Mouse (Mus musculus): ENCODE data around the gene Atp8a2. TPM values are rescaled to one million over a fixed set of nuclear protein-coding genes. Genes with fewer than 3 reads are reported as not detected.
A peak's percentile ranks its signal among the peaks of the same experiment; 100 is the strongest.
"Not testable (repeated sequence)": the region's sequence is repeated elsewhere in the genome, so short reads cannot be mapped to it uniquely, and the experiment has no call there.

Gene Atp8a2
- total RNA-seq, 2 experiments from 2014 or later = 45.1 to 51.3 TPM

DNA sequence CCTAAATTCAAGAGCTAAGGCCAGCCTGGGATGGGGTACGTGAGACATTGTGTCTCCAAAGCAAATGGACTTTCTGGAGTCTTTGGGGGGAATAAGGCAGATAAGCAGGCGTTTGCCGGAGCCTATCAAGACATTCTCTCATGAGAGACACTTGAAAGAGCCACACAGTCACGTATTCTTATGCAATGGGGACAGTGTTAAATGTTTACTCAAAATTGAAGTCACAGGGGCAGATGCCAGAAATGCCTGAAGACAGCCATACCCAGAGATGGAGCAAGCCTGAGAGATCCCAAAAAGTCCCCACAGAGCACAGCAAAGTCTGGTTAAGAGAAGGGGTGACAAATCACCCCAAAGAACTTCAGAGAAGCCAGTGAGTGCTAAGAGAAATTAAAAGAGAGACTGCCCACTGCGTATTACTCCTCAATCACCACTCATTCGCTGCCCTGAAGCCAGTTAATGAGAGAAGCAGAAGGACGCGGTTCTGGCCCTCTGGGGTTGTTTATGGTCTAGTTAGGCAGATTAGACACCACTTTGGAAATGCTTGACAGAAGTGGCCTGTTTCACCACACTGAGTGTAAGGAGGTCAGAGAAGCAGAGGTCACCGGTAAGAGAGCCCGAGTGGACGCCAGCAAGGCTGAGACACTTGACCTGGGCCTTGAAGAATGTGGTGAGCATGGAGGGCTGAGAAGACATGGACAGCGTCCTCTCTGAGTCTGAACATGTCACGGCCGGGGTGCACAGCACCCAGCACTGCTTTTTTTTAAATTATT, 356.8 kb downstream of the Atp8a2 start:
- DNase-seq = no peak

DNA sequence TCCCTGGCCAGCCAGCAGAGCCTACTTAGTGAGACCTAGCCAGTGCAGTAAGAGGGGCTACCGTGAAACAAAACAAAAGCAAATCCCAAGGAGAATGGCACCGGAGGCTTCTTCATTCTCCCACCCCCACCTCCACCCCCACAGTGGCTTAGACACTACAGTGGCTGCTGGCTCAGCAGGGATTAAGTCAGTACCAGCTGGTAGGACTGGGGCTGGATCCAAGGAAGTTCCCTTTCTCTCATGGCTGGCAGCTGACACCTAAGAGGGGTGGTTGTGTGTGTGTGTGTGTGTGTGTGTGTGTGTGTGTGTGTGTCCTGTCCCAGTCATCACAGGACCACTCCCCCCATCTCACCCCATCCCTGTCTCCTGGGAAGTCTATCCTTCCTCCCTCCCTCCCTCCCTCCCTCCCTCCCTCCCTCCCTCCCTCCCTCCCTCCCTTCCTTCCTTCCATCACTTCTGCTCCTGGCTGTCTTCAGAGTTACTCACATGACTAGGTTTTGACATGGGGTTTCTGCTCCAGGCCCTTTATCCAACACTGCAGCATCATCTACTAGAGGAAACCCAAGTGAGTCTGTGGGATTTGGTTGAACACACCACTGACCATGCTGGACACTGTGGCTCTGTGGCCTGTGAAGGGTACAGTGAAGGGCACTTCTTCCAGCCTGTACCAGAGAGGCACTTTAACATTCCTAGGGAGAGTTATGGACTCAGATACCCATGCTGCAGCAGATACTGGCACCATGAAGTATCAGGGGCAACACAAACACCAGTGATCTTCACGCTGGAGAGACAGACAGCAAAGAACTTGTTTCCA, 358.3 kb downstream of the Atp8a2 start:
- not testable (repeated sequence) for DNase-seq

DNA sequence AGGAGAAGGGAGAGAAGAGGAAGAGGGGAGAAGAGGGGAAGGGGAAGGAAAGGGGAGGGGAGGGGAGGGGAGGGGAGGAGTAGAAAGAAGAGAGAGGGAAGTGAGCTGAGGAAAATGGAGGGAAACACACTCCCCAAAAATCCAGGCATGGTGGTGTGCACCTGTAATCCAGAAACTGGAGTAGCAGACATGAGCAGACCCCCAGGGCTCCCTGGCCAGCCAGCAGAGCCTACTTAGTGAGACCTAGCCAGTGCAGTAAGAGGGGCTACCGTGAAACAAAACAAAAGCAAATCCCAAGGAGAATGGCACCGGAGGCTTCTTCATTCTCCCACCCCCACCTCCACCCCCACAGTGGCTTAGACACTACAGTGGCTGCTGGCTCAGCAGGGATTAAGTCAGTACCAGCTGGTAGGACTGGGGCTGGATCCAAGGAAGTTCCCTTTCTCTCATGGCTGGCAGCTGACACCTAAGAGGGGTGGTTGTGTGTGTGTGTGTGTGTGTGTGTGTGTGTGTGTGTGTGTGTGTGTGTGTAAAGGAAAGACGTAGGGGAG, 359.2 kb downstream of the Atp8a2 start:
- DNase-seq = not testable (repeated sequence)

DNA sequence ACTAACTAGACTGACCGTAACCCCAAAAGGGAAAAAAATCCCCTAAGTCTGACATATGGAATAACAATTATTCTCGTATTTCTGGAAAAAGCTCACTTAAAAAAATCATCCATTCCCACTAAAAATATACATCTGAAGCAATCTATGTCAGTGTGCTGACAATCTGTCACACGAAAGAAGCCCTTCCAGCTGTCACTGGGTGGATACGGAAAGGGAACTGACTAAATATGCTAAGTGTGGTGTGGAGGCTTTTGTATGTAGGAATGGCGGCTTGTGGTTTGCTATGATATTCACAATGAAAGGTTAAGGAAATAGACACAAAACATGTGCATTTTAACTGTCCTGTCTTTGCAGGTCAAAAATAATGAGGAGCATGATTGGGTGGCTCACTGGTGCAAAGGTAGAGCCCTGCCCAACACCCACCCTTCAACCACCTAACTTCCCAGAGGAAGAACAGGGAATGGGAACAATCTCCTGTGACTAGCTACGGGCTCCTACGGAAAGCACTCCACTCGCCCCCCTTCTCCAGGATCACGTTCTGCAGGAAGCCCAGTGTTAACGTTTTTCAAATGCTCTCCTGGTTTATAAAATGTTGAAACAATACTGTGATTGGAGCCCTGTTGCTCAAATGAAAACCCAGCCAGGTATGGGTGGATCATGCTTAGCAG, 360.0 kb downstream of the Atp8a2 start:
- DNase-seq = no peak

DNA sequence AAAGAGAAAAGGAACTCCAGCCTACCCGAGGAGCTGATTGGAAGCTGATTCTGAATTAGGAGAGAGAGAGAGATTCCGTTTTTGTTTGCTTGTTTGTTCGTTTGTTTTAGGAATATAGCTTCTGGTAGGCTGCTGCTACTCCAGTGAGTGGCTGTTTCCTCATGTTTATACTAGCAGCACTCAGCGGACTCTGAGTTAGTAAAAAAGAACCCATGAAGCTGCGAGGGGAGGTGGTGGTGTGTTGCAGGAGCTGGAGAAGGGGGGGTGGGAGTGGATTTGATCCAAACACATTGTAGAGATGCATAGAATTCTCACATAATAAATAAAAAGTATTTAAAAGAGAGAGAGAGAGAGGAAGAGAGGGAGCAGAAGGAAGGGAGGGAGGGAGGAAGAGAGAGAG, 367.4 kb downstream of the Atp8a2 start:
- DNase-seq = no peak

DNA sequence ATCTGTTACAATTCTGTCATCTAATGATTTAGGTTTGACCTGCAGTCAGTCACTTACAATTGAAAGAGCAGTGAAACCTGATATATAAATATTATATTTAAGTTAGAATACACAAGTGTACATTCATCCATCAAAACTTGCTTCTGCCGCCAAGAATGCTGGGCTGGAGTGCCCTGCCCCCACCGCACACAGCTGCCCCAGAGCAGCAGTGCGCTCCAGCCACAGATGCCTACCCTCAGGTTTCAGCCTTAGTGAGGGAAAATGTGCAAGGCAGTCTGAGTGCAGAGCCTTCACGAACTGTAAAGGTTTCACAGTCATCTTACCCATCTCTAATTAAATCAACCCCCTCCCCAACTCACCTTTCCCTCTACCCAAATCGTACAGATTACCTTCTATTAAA, 369.6 kb downstream of the Atp8a2 start:
- no peak for DNase-seq

DNA sequence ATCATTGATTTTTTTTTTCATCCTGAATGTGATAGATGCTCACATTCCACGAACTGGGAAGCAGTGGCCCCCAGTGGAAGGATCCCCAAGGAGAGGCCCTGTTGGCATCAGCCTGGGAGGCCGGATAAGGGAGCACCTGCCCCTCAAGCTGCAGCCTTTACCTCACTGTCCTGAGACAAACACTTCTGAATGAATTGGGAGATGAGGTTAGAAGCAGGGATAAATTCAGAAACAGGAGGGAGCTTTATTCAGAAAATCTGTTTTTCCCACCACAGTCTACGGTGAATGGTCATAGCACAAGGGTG, 376.9 kb downstream of the Atp8a2 start:
- DNase-seq = no peak

DNA sequence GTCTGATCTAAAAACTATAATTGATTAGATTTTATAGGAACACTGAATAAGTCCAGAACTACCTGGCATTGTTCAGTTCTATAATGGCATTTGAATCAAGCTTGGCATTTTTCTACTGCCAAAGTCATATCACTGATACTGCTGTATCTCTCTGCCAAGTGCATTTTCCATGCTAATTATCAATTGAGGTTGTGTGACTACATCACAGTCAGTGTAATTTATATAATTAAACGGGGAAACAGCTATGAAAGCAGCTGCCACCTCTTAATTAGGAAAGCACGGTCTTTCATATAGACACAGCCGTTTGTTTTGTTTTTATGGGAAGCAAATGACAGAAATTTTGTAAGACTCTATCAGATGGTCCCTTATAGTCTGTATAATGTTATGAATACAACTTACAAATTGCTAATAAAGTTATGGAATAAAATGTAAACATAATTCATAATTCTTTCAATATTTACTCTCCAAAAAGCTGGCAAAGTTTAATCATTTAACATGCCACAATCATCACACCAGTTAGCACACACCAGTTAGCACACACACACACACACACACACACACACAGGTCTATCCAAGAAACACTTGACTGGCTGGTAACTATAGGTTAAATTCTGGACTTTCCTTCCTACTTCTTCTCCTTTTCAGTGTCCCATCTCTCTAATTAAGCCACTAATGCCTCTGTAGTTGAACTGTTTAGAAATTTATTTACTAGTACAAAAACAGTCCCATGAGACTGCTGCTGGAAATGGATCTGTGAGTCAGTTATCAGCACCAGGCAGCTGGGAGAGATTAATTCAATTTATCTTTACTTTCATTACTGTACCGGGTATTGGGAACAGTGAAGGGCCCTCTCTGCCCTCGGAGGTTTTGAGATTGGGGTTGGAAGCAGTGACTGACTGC, 377.5 kb downstream of the Atp8a2 start:
- no peak for DNase-seq

DNA sequence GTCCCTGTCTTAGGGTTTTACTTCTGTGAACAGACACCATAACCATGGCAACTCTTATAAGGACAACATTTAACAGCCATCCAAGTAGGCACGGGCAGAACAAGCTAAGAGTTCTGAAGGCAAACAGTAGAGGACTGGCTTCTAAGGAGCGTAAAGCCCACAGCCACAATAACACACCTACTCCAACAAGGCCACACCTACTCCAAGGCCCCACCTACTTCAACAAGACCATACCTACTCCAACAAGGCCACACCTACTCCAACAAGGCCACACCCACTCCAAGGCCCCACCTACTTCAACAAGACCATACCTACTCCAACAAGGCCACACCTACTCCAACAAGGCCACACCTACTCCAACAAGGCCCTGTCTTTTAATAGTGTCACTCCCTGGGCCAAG, 386.7 kb downstream of the Atp8a2 start:
- DNase-seq = not testable (repeated sequence)

DNA sequence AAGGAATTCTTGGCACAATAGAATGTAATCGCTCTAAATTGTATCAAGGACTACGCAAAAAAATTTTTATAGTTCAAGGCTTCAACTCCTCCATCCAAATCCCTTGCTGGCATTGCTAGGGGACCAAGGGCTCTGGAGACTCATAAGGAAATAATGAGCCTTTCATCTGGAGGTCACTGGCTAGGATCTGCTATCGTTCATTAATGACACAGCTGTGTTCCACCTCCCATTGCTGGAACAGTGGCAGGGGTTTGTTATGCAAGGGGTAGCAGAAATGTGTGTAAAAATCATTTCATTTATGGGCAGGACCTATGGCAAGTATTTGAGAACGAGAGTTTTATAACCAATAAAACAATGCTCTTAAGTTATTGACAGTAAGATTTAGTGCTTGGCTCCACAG, 387.2 kb downstream of the Atp8a2 start:
- DNase-seq = no peak

DNA sequence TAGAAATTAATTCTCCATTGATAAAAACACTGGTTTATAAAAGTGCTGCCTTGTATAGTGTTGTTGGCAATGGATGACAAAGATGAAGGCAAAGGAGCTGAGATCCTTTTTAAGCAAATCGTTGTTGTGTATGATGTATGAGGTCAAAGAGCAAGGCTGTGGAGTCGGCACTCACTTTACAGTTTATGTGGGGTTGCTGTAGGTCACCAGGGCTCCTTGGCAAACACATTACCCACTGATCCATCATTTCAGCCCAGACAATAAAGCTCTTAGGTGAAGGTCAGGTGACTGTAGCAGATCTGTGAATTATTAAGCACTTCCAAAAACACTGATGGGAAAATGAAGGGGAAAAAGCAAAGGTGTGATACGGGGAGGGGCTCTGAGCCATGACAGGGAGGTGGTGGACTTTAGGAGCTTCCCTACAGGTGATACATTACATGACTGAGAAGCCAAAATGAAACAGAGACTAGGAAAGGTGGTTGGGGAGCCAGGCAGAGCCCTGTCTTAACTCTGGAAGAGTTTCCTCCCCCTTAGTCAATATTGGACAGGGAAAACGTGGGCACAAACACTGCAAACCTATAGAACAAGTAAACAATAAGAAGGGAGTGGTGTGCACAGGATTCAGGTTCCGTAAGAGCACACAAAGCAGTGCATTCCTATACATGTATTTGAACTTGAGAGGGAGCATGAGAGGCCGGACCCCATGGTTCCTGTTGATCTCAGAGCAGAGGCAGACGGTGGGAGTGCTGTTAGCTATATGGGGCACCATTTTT, 389.3 kb downstream of the Atp8a2 start:
- DNase-seq = no peak

DNA sequence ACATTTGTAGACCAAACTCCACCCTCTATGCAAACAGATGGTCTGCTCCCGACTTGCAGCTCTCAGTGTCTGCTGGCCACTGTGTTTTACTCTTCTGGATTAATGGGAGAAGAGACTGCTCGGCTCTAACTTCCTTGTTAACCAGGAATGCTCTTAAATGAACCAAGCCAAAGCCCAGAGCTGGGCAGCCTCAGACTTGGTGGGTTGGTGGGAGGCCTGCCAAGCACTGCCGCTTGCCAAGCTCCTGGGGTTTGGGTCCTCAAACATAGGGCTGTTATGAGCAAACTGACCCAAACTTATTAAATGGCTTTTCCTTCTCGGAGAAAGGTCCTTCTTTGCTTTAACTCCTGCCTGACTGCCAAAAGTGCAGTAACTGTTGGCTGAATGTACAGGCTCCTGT, 390.1 kb downstream of the Atp8a2 start:
- DNase-seq = peak; percentile 14 to 24

DNA sequence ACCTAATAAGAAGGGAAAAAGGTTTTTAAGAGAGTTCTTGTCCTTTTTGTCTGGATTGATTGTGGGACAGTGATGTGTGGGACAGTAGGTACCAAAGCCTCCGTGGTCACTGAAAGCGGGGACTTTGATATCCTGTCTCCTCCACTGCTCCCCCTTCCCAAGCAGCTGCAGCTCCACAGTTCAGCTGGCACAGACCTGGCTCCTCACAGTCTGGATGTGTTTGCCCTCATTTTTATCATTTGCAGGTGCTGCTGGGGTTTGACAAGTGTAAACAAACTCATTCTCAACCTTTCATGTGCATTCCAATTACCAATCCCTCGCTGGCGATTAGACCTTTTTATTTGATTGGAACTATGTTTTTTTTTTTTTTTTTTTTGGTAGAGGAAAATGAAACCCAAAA, 390.8 kb downstream of the Atp8a2 start:
- no peak for DNase-seq

DNA sequence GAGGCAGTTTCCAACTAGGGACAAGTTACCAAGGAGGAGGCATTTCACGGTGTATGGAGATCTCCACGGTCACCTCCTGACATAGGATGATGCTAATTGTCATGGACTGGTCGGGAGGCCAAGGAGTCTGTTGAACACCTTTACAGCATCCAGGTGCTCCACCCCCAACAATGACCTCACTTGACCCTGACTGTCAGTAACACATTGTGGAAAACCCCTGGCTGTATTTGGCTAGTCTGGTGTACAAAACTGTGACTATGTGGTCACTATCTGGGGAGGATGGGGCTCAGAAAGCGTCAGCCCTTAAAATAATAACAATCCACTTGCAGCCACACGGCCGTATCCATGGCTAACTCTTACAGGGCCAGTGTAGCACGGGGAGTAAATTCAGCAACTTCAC, 391.3 kb downstream of the Atp8a2 start:
- no peak for DNase-seq

DNA sequence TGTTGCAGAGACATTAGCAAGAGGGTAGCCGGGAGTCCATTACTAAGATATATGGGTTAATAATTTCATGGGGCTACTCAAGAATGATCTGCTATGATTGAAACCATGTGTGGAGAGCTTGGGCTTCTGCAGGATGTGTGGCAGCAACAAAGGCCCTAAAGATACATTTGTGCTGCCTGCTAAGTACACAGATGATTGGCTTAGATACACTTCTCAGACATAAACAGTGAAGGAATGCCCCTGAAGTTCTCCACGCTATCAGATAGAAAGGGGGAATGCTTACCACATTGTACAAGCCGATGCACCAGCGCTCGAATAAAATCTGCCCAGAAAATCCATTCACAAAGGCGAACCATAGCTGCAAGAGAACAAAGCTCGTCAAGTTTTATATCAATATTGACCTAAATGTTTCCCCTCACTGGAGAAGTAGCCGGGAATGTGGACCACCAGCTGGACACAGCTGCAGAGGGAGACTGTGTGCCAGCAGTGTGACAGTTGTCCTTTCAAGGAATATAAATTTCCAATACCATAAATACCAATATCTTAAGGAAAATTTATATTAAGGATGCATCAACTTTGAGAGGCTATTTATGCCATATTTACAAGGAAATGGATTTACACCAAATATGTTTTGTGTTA, 394.9 kb downstream of the Atp8a2 start:
- DNase-seq = no peak

DNA sequence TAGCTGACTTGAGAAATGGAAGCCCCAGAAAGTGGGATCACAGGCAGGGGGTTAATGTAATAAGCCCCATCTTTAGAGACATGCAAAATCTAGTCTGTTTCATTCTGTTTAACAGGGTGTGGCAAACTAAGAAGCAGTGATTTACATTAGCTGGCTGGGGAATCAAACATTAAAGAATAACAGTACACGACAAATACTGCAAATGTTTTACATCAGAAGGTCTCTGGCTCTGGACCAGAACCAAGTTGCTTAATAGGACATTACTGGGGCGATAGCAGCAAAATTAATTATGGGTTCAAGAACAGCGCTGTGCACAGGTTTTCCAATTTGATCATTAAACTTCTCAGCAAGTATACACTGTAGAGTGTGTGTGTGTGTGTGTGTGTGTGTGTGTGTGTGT, 397.5 kb downstream of the Atp8a2 start:
- no peak for DNase-seq

DNA sequence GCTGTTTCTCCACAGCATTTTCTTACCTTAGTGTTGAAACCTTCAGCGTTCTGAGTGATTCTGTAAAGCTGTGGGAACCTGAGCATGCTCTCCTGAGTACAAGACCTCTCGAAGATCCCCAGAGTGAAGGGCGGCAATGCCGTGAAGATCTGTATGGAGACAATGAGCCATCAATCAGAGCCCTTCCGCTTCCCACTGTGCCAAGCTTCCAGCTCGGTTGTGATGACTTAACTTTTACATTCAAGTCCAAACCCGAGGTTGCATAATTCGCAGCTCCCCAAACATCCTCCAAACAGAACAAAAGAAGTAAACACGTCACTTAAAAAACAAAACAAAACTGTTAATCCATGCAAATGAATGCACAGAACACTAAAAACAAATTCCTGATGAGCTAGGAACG, 403.1 kb downstream of the Atp8a2 start:
- no peak for DNase-seq

DNA sequence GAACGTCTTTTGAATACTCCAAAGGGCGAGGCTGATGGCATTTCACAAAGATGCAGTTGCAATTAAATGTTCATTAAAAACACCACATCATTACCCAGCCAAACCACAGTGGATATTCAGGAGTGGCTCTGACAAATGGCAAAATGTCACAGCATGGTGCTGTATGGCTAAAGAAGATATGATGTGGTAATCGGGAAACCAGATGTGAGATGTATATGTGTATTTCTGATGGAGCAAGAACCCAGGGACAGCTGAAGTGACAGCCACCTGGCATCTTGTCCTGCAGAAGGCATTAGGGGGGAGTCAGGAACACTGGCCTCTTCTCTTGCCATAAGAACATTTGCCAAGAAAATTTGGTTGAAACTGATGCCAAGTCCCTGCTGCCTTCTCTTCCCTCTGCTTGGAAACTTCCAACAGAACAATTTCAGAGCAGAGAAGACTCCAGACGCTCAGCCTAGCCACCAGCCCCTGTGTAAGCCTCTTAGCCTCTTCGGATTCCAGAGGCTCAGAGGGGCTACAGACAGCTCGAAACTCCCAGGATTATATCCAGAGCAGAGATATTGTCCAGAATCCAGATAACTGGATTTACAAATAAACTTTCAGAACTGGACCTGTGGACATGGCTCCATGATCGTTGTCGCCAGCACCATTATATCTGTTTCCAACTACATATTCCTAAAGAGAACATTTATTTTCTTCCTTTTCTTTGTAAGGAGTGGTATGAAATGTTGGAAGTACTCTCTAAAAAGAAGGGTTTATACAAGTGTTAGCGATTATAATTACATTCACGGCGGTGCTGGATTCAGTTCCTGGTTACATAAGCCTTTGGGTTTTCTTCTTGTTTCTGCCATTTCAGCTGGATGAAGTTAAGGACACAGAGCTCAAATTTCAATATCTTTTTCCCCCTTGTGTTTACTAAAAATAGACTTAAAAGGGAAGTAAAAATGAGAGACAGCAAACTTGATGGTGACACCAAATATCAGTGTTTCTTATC, 413.3 kb downstream of the Atp8a2 start:
- no peak for DNase-seq

DNA sequence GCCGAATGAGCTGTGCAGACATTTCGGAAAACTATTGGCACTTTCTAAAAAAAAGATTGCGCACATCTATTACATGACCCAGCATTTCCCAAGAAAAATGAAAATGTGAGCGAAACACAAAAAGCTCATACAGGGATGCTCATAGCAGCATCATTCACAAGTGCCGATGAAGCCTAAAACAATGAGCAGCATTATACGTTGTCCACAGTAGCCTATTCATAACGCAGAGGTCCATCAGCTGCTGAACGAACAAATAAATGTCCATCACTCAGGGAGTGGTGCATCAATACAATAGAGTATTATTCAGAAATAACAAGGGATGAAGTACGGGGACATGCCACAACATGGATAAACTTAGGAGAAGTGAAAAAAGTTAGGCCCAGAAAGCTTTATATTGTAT, 416.6 kb downstream of the Atp8a2 start:
- no peak for DNase-seq

DNA sequence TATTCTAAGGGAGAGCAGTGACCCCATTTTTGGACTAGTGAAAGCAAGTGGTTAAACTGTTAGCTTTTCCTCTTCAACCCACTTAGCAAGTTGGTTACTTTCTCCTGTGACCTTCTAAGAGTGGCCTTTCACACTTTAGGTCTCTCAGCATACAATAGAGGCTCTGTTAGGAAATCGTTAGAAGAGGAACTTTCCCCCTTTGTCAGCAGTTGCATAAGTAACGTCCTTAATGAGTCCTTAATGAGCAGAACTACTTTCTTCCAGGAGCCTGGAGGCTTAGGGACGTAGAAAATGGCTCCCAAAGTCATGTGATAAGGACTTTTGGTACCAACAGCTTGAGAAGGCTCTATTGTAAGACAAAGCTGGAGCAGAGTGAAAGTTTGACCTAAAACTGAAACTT, 434.8 kb downstream of the Atp8a2 start:
- no peak for DNase-seq
